Mouse (Mus musculus) B cell, adult 2 months (primary cell): ENCODE measurements at regions not wholly inside any gene's neighbourhood (a gene's known extent, or its start where the extent isn't known, plus 50 kb on each side); places are given as distances from the start of the nearest gene placed in this dataset.

Source experiments
- DNase-seq, 2 experiments: peaks; one replicate each; pipeline ENCODE4 v3.0.0; 2022

- DNase-seq = no peak
Measured at GRCm38 (mm10) chr15:33758771-33759170, 598.9 kb downstream of the 9430069I07Rik start.
